Mouse (Mus musculus) layer of hippocampus, postnatal 10 days (tissue): ENCODE measurements at regions not wholly inside any gene's neighbourhood (a gene's known extent, or its start where the extent isn't known, plus 50 kb on each side); places are given as distances from the start of the nearest gene placed in this dataset.
A peak's percentile ranks its signal among the peaks of the same experiment; 100 is the strongest.

Experiments
- DNase-seq, 2 experiments: peaks; one replicate each; pipeline ENCODE4 v3.0.0; 2021; ENCODE audit warnings: low spot score in 2 of 2

- DNase-seq = no peak
Measured at GRCm38 (mm10) chr3:61740088-61740487, 374.3 kb upstream of the B430305J03Rik start.

GRCm38 (mm10) chr3:61738528-61738927, 372.8 kb upstream of the B430305J03Rik start:
- no peak for DNase-seq

- DNase-seq = no peak
Measured at GRCm38 (mm10) chr3:61716785-61717184, 351.0 kb upstream of the B430305J03Rik start.

- DNase-seq = no peak
Measured at GRCm38 (mm10) chr3:61687933-61688705, 322.4 kb upstream of the B430305J03Rik start.

- DNase-seq = no peak
Measured at GRCm38 (mm10) chr3:61670874-61671273, 305.1 kb upstream of the B430305J03Rik start.

GRCm38 (mm10) chr3:61656143-61656542, 290.4 kb upstream of the B430305J03Rik start:
- no peak for DNase-seq

GRCm38 (mm10) chr3:61628535-61628934, 262.8 kb upstream of the B430305J03Rik start:
- no peak for DNase-seq

- DNase-seq = no peak
Measured at GRCm38 (mm10) chr3:61628099-61628498, 262.3 kb upstream of the B430305J03Rik start.

GRCm38 (mm10) chr3:61623954-61624487, 258.3 kb upstream of the B430305J03Rik start:
- no peak for DNase-seq

GRCm38 (mm10) chr3:61605469-61605868, 239.7 kb upstream of the B430305J03Rik start:
- DNase-seq = no peak

GRCm38 (mm10) chr3:61602891-61603290, 237.1 kb upstream of the B430305J03Rik start:
- no peak for DNase-seq

GRCm38 (mm10) chr3:61595574-61595973, 229.8 kb upstream of the B430305J03Rik start:
- DNase-seq = no peak

- no peak for DNase-seq
Measured at GRCm38 (mm10) chr3:61592342-61592741, 226.6 kb upstream of the B430305J03Rik start.

- DNase-seq = no peak
Measured at GRCm38 (mm10) chr3:61583669-61584068, 217.9 kb upstream of the B430305J03Rik start.

GRCm38 (mm10) chr3:61582927-61583326, 217.2 kb upstream of the B430305J03Rik start:
- peak; percentile 4 to 18 for DNase-seq

GRCm38 (mm10) chr3:61580252-61580651, 214.5 kb upstream of the B430305J03Rik start:
- DNase-seq = no peak

GRCm38 (mm10) chr3:61537113-61537512, 171.4 kb upstream of the B430305J03Rik start:
- no peak for DNase-seq

GRCm38 (mm10) chr3:61535751-61536150, 170.0 kb upstream of the B430305J03Rik start:
- no peak for DNase-seq

GRCm38 (mm10) chr3:61503178-61503577, 137.4 kb upstream of the B430305J03Rik start:
- DNase-seq = no peak

GRCm38 (mm10) chr3:61494835-61495234, 129.1 kb upstream of the B430305J03Rik start:
- no peak for DNase-seq

GRCm38 (mm10) chr3:61486808-61487389, 121.1 kb upstream of the B430305J03Rik start:
- peak in 1 of 2 experiments; percentile 29 for DNase-seq

- no peak for DNase-seq
Measured at GRCm38 (mm10) chr3:61478861-61479584, 113.3 kb upstream of the B430305J03Rik start.
